Mouse (Mus musculus) hindbrain, embryonic 11.5 days (tissue): ENCODE results near the gene Nipsnap2. TPM values are rescaled to one million over a fixed set of nuclear protein-coding genes. Genes with fewer than 3 reads are reported as not detected.
"Not testable (repeated sequence)": the region's sequence is repeated elsewhere in the genome, so short reads cannot be mapped to it uniquely, and the experiment has no call there.

Source experiments
- ATAC-seq: fragments of 200-750 bp; cut with Nextera tagmentation; 2 replicates; pipeline ENCODE4 v1.8.0; 2017; ENCODE audit warnings: mild to moderate bottlenecking, moderate TSS enrichment, moderate library complexity; ENCODE audit not compliant: low FRiP score
- DNase-seq: peaks from one replicate; pipeline ENCODE4 v3.0.0-alpha.2; 2015; ENCODE audit warnings: low spot score
- H3K27ac ChIP-seq: fragments of 300-500 bp; sonication (generic); 2 replicates; pipeline ENCODE4 v1.5.1; 2014; ENCODE audit warnings: mild to moderate bottlenecking, low read depth, low read length
- H3K27me3 ChIP-seq: fragments of 300-500 bp; sonication (generic); 2 replicates; pipeline ENCODE4 v1.6.1; 2014; ENCODE audit warnings: mild to moderate bottlenecking, low read length, moderate library complexity, mixed read lengths; ENCODE audit not compliant: control insufficient read depth, insufficient read depth
- H3K36me3 ChIP-seq: fragments of 300-500 bp; sonication (generic); 2 replicates; pipeline ENCODE4 v1.6.1; 2014; ENCODE audit warnings: mild to moderate bottlenecking, low read length, moderate library complexity, mixed read lengths; ENCODE audit not compliant: control insufficient read depth, insufficient read depth
- H3K4me1 ChIP-seq: fragments of 300-500 bp; sonication (generic); replicated peaks from 2 replicates; pipeline ENCODE4 v1.6.1; 2014; ENCODE audit warnings: low read length, mixed read lengths; ENCODE audit not compliant: control insufficient read depth, insufficient read depth
- H3K4me2 ChIP-seq: fragments of 300-500 bp; sonication (generic); replicated peaks from 2 replicates; pipeline ENCODE4 v1.6.1; 2014; ENCODE audit warnings: mild to moderate bottlenecking, low read depth, low read length
- H3K4me3 ChIP-seq: fragments of 300-500 bp; sonication (generic); 2 replicates; pipeline ENCODE4 v1.5.1; 2014; ENCODE audit warnings: low read depth, low read length
- H3K9ac ChIP-seq: fragments of 300-500 bp; sonication (generic); 2 replicates; pipeline ENCODE4 v1.6.1; 2014; ENCODE audit warnings: low read depth, low read length
- H3K9me3 ChIP-seq: fragments of 300-500 bp; sonication (generic); 2 replicates; pipeline ENCODE4 v1.6.1; 2016; ENCODE audit warnings: low read length; ENCODE audit not compliant: control insufficient read depth
- WGBS: fragments of 180-500 bp; shearing (Covaris S2); extraction: QIAGEN DNeasy Blood & Tissue Kit; methylation state at CpG from one replicate; pipeline ENCODE4 v1.1.7; 2014; 5-methylcytosine and 5-hydroxymethylcytosine counted together
- polyA plus RNA-seq: library from polyadenylated mRNA; unstranded; fragments of >200 nt; fragmentation: Nextera tagmentation; extraction: Ambion mirVana; gene quantifications from 2 replicates; pipeline ENCODE4 v1.2.1, GENCODE M21; 2014

Nipsnap2 gene
- polyA plus RNA-seq, 1 experiment from 2014 or later: 85.7 TPM

DNA sequence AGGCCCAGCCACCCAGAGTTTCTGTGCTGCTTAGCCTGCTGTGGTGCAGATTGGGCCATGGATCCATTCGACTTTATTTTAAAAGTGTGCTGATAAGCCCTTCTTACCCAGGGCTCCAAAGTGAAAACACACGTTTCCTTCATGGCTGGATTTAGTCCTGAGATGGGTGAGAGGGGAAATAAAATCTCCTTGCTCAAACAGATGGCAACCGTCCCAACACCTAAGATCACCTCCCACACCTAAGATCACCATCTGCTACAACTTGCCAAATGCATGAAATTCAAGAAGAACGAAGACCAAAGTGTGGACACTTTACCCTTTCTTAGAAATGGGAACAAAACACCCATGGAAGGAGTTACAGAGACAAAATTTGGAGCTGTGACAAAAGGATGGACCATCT is 48.5 kb downstream of the Nipsnap2 start:
- H3K9me3 ChIP-seq, H3K36me3 ChIP-seq, H3K4me3 ChIP-seq, DNase-seq, ATAC-seq, H3K27me3 ChIP-seq, H3K4me2 ChIP-seq, H3K4me1 ChIP-seq, H3K27ac ChIP-seq, H3K9ac ChIP-seq: not testable (repeated sequence)
- WGBS: 83% methylated on average over 4 of the region's 4 CpGs

DNA sequence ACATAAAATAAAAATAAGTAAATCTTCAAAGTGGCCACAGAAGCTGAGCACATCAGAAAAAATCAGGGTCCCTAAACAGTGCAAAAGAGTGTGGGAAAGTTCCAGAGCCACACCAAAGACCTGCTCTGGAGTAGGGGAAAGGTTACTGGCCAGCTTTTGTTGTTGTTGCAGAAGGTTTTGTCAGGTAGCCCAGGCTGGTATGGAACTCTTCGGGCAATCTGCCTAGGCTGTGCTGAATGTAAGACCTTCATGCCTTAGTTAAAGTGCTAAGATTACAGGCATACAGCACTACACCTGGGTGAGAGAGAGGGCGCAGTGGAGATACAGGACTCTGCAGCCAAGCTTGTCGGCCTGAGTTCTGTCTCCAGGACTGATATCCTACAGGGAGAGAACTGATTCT is 49.8 kb downstream of the Nipsnap2 start:
- H3K9me3 ChIP-seq: no peaks in the 10 kb centered on the region
- H3K4me3 ChIP-seq: no peak overlapping the region
- H3K27ac ChIP-seq: no peak overlapping the region
- DNase-seq (no peak), ATAC-seq (no peak)
- H3K4me1 ChIP-seq: no peaks in the 10 kb centered on the region
- H3K36me3 ChIP-seq: no peaks in the 10 kb centered on the region
- H3K4me2 ChIP-seq: no peak overlapping the region
- no peaks in the 10 kb centered on the region for H3K27me3 ChIP-seq
- no peak overlapping the region for H3K9ac ChIP-seq
- 86% methylated on average over 3 of the region's 3 CpGs for WGBS

DNA sequence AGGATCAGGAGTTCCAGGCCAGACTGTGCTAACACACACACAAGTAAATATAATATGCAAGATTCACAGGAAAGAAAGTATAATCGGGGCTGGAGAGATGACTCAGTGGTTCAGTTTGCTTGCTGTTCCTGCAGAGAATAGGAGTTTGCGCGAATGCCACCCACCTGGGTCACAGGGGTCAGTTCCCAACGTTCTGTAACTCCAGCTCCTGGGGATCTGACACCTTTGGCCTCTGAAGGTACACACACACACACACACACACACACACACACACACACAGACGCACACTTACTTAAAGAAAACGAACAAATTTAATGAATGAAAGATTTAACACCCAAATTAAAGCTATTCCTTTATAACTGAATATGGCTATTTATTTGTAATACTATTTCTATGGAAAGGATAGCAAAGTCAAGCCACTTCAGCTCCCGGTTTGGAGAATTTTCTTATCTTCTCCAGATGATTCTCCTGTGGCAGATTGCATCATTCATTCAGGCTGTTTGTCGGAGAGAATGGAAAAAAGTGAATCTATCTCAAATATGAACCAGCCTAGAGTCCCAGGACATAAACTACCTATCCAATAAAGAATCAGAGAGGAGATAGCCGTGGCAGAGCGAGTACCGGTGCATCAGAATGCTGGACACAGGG is 53.6 kb downstream of the Nipsnap2 start:
- H3K27me3 ChIP-seq: no peaks in the 10 kb centered on the region
- no peak overlapping the region for H3K27ac ChIP-seq
- H3K36me3 ChIP-seq: no peaks in the 10 kb centered on the region
- peak overlapping the region; percentile 70 for H3K4me2 ChIP-seq
- no peaks in the 10 kb centered on the region for H3K9me3 ChIP-seq
- 41% methylated on average over 11 of the region's 11 CpGs for WGBS
- peak overlapping the region; percentile 59; the same call in 1 of the 2 replicates for H3K9ac ChIP-seq
- H3K4me1 ChIP-seq: no peaks in the 10 kb centered on the region
- H3K4me3 ChIP-seq: peak overlapping the region; percentile 26
- DNase-seq: no peak
- no peak for ATAC-seq

DNA sequence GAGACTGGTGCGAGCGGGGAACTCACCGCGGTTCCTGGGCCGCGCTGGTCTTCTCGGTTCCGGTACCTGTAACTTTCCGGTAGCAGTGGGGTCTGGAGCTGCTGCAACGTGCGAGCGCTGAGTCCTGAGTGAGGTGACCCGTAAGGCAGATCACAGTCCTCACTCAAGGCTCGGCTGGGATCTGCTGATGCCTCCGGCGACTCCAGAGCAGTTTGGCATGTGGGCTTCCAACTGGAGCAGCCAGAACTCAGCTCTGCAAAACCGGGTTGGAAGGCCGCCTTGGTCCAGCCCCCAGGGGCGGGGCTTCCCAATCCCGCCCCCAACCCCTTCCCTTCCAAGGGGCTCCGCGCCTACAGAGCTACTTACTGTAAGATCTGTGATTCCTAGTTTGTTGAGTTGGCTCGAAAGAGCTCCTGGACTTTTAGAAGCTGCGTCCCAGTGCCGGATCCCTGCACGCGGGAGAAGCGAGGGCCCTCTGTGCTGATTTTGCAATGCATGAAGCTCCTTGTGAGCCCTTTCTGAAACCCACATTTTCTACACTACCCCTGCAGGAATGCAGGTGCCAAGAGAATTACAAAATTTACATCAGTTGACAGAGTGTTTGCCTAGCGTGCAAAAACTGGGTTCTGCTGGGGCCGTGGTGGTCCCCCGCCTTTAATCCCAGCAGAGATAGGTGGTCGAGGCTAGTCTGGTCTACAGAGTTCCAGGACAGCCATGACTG is 54.3 kb downstream of the Nipsnap2 start:
- Histone ChIP-seq H3K9ac (peak overlapping the region; percentile 59; the same call in 1 of the 2 replicates), H3K27me3 (no peaks in the 10 kb centered on the region), H3K36me3 (no peaks in the 10 kb centered on the region), H3K4me1 (no peaks in the 10 kb centered on the region), H3K9me3 (no peaks in the 10 kb centered on the region), H3K4me2 (peak overlapping the region; percentile 70), H3K4me3 (peak overlapping the region; percentile 26), H3K27ac (no peak overlapping the region)
- DNase-seq (peak; percentile 82), ATAC-seq (peak; percentile 82)
- 2% methylated on average over 32 of the region's 32 CpGs for WGBS

DNA sequence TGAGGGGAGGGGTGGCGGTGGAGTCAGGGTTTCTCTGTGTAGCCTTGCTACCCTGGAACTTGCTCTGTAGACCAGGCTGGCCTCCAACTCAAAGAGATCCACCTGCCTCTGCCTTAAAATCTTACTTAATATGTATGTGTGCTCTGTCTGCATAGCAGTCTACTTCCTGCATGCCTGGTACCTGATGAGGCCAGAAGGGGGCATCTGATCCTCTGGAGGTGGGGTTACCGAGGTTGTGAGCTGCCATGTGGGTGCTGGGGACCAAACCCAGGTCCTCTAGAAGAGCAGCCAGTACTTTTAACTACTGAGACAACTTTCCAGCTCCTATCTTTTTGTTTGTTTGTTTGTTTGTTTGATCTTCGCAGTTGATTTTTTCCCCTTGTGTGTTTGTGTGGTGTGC is 55.3 kb downstream of the Nipsnap2 start:
- no peaks in the 10 kb centered on the region for H3K27me3 ChIP-seq
- no peaks in the 10 kb centered on the region for H3K36me3 ChIP-seq
- 93% methylated on average over 3 of the region's 3 CpGs for WGBS
- DNase-seq (no peak), ATAC-seq (no peak)
- H3K4me3 ChIP-seq: no peak overlapping the region
- no peaks in the 10 kb centered on the region for H3K9me3 ChIP-seq
- H3K4me1 ChIP-seq: no peaks in the 10 kb centered on the region
- no peak overlapping the region for H3K4me2 ChIP-seq
- no peak overlapping the region for H3K27ac ChIP-seq
- no peak overlapping the region for H3K9ac ChIP-seq

DNA sequence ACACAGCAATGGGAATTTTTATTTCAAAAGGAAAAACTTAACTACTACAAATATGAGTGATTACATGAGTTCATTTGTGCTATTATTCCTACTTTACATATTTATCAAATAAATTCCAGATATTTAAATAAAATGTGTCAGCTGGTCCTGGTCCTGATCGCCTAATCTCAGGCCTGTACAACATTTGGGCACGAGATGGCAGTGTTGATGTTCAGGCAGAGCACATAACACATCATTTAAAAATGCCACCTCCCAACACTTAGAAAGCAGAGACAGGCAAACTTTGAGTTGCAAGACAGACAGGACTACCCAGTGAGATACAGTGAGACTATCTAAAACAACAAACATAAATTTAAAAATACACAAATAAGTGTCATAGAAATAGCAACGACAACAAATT is 57.3 kb downstream of the Nipsnap2 start:
- Histone ChIP-seq H3K27ac (no peak overlapping the region), H3K9me3 (no peaks in the 10 kb centered on the region), H3K4me2 (no peak overlapping the region), H3K9ac (no peak overlapping the region), H3K27me3 (no peaks in the 10 kb centered on the region), H3K4me3 (no peak overlapping the region), H3K4me1 (no peaks in the 10 kb centered on the region), H3K36me3 (no peaks in the 10 kb centered on the region)
- 44% methylated on average over 3 of the region's 3 CpGs for WGBS
- ATAC-seq: no peak
- peak; percentile 32 for DNase-seq

DNA sequence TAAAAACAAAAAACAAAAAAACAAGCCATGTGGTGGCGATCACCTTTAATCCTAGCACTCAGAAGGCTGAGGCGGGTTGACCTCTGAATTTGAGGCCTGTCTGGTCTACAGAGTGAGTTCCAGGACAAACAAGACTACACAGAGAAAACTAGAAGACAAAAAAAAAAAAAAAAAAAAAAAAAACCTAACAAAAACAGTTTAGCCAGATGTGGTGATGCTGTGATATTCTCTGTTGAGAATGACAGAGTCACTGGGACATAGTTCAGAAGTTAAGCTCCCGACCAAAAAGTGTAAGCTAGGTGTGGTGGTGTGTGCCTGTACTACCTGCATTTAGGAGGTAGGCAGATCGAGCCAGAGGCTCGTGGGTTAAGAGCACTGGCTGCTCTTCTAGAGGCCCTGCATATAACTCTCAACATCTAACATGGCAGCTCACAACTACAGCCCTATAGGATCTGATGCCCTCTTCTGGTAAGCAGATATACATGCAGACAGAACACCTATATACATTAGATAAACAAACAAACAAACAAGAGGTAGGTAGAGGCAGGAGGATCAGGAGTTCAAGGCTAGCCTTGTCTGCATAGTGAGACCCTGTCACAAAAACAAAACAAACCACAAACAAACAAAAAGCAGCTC is 60.5 kb downstream of the Nipsnap2 start:
- no peak for DNase-seq
- Histone ChIP-seq H3K4me1 (0 out of 2 replicates have a peak, but pooled peaks cover 2% of the 10 kb centered on the region), H3K27ac (no peak overlapping the region), H3K27me3 (no peaks in the 10 kb centered on the region), H3K4me2 (no peak overlapping the region), H3K36me3 (peaks cover 9% of the 10 kb centered on the region), H3K9ac (no peak overlapping the region), H3K4me3 (no peak overlapping the region), H3K9me3 (no peaks in the 10 kb centered on the region)
- no peak for ATAC-seq
- 92% methylated on average over 5 of the region's 5 CpGs for WGBS

DNA sequence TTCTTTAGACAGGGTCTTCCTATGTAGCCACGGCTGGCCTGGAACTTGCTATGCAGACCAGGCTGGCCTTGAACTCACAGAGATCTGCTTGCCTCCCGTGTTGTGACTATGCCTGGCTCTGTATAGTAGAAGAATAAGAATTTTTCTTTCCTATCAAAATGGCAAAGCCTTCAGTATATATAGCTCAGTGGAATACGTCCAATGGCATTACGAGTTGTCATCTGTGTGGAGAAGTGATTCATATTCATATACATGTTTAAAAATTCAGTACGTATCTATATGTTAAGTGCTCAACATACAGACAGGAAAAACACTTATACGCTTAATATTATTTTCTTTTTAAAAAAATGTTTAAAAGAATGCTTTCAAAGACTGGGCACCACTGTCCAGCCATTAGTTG is 61.3 kb downstream of the Nipsnap2 start:
- Histone ChIP-seq H3K9ac (peak overlapping the region; percentile 84), H3K27ac (peak overlapping the region; percentile 96), H3K9me3 (no peaks in the 10 kb centered on the region), H3K4me1 (0 out of 2 replicates have a peak, but pooled peaks cover 2% of the 10 kb centered on the region), H3K4me3 (peak overlapping the region; percentile 66), H3K27me3 (no peaks in the 10 kb centered on the region), H3K4me2 (peak overlapping the region; percentile 62), H3K36me3 (peaks cover 11% of the 10 kb centered on the region)
- ATAC-seq (no peak), DNase-seq (no peak)
- WGBS: 79% methylated on average over 6 of the region's 6 CpGs
